Mouse (Mus musculus): Measurements from ENCODE around the gene Mast1.

- TF ChIP-seq USF1 (IDR thresholded peaks at IDR 0.05; ENCODE audit: low read depth): no peak
- no peak for TF ChIP-seq CEBPB (IDR thresholded peaks at IDR 0.05; ENCODE audit: low read depth)
- no peak for TF ChIP-seq CTCF (IDR thresholded peaks at IDR 0.05; ENCODE audit: control insufficient read depth, insufficient read depth, insufficient read length)
These were observed 48.0 kb downstream of the Mast1 start for GRCm38 (mm10) chr8:84889141-84889540.

Measured in C2C12 (cell line).